Mouse (Mus musculus) G1E (cell line): ENCODE results near the gene Lgals12. TPM values are rescaled to one million over a fixed set of nuclear protein-coding genes. Genes with fewer than 3 reads are reported as not detected.

Source experiments
- ATAC-seq: 2 replicates; pipeline ENCODE4 v1.8.0; 2016; ENCODE audit warnings: mild to moderate bottlenecking; ENCODE audit not compliant: insufficient number of reproducible peaks, poor library complexity, low FRiP score, severe bottlenecking; ENCODE audit errors: extremely low read depth
- DNase-seq: peaks from one replicate; pipeline ENCODE4 v3.0.0; 2012; ENCODE audit warnings: low spot score
- H3K27me3 ChIP-seq: 2 replicates; pipeline ENCODE4 v1.6.1; 2012; ENCODE audit warnings: mild to moderate bottlenecking, low read length, inconsistent platforms; ENCODE audit not compliant: insufficient read depth
- H3K36me3 ChIP-seq: replicated peaks from 2 replicates; pipeline ENCODE3; 2012; ENCODE audit warnings: mild to moderate bottlenecking, inconsistent platforms
- H3K4me1 ChIP-seq: 2 replicates; pipeline ENCODE4 v1.6.1; 2012; ENCODE audit warnings: low read depth, low read length, inconsistent platforms, mixed read lengths; ENCODE audit not compliant: insufficient read depth
- H3K4me3 ChIP-seq: 2 replicates; pipeline ENCODE4 v1.5.1; 2012; ENCODE audit warnings: low read depth, mild to moderate bottlenecking, inconsistent platforms, low read length, moderate library complexity, mixed read lengths
- H3K9me3 ChIP-seq: replicated peaks from 2 replicates; pipeline ENCODE4 v1.6.1; 2012; ENCODE audit warnings: inconsistent platforms
- CTCF ChIP-seq: IDR thresholded peaks from 2 replicates; pipeline ENCODE4 v1.5.1; 2012; ENCODE audit warnings: low read depth, low read length, inconsistent platforms, mixed read lengths
- GATA1 ChIP-seq: IDR thresholded peaks from 2 replicates; pipeline ENCODE4 v1.6.1; 2012; ENCODE audit warnings: borderline replicate concordance, low read length, inconsistent platforms, mixed read lengths
- GATA2 ChIP-seq: IDR thresholded peaks from 2 replicates; pipeline ENCODE4 v1.6.1; 2012; ENCODE audit warnings: low read depth, low read length, inconsistent platforms, borderline replicate concordance
- POLR2AphosphoS5 ChIP-seq: IDR thresholded peaks from 2 replicates; pipeline ENCODE4 v1.6.1; 2012; ENCODE audit warnings: low read depth, low read length, inconsistent platforms; ENCODE audit not compliant: insufficient replicate concordance
- TAL1 ChIP-seq: conservative IDR thresholded peaks from 2 replicates; pipeline ENCODE4 v1.6.1; 2012; ENCODE audit warnings: low read depth, low read length, inconsistent platforms, mixed read lengths
- polyA plus RNA-seq: library from polyadenylated mRNA; stranded (reverse); fragments of >175 nt; gene quantifications from 2 replicates; pipeline ENCODE4 v1.2.3, GENCODE M21; 2012
- total RNA-seq, 2 experiments: library from RNA; stranded (forward) in 1 of 2; stranded (reverse) in 1 of 2; fragments of 200-1000 nt in 1 of 2; fragments of >200 nt in 1 of 2; fragmentation: Nextera tagmentation in 1 of 2; gene quantifications; 2 replicates each; pipeline ENCODE4 v1.2.3; 2014 to 2017

Gene Lgals12
- total RNA-seq (2014; fragmentation: Nextera tagmentation) (not detected in 2 replicates), total RNA-seq (2017) (not detected in 2 replicates), polyA plus RNA-seq (not detected in 2 replicates)

- no peak for DNase-seq
- H3K27me3 ChIP-seq = no peaks in the 10 kb centered on the region; the same call in 1 of the 2 replicates
Observed at GRCm38 (mm10) chr19:7606801-7607689, at the start of gene Lgals12. Lgals12 (minus strand) TSS chr19:7607193.

GRCm38 (mm10) chr19:7648913-7649666 is 42.1 kb upstream of the Lgals12 start:
- Histone ChIP-seq H3K27me3 (peaks cover 2% of the 10 kb centered on the region; the same call in 1 of the 2 replicates), H3K4me1 (no peaks in the 10 kb centered on the region), H3K9me3 (no peaks in the 10 kb centered on the region), H3K36me3 (no peaks in the 10 kb centered on the region), H3K4me3 (no peak overlapping the region)
- TF ChIP-seq GATA2 (no peak), TAL1 (no peak), GATA1 (no peak), CTCF (no peak)
- ATAC-seq (no peak), DNase-seq (no peak)

More at GRCm38 (mm10) chr19:7606801-7607689, at the start of gene Lgals12:
- Histone ChIP-seq H3K4me3 (no peak within 1 kb of the TSS), H3K36me3 (no peaks in the 10 kb centered on the region), H3K9me3 (no peaks in the 10 kb centered on the region), H3K4me1 (no peaks in the 10 kb centered on the region)
- TF ChIP-seq TAL1 (no peak), GATA2 (no peak), GATA1 (no peak), POLR2AphosphoS5 (no peak), CTCF (no peak)
- ATAC-seq = no peak

- Histone ChIP-seq H3K36me3 (no peaks in the 10 kb centered on the region), H3K4me1 (no peaks in the 10 kb centered on the region), H3K27me3 (no peaks in the 10 kb centered on the region; the same call in 1 of the 2 replicates), H3K4me3 (no peak overlapping the region), H3K9me3 (no peaks in the 10 kb centered on the region)
- TF ChIP-seq GATA2 (no peak), GATA1 (no peak), CTCF (no peak), TAL1 (no peak)
- ATAC-seq (no peak), DNase-seq (no peak)
Observed at GRCm38 (mm10) chr19:7633786-7634185, 26.8 kb upstream of the Lgals12 start.

- Histone ChIP-seq H3K27me3 (no peaks in the 10 kb centered on the region; the same call in 1 of the 2 replicates), H3K4me1 (no peaks in the 10 kb centered on the region), H3K36me3 (no peaks in the 10 kb centered on the region), H3K9me3 (no peaks in the 10 kb centered on the region), H3K4me3 (no peak overlapping the region)
- ATAC-seq (no peak), DNase-seq (no peak)
- no peak for TF ChIP-seq GATA2
- TF ChIP-seq TAL1 = no peak
- TF ChIP-seq GATA1 = no peak
- no peak for TF ChIP-seq POLR2AphosphoS5
- no peak for TF ChIP-seq CTCF
Observed at GRCm38 (mm10) chr19:7633021-7633420, 26.0 kb upstream of the Lgals12 start.

GRCm38 (mm10) chr19:7617696-7618095 is 10.7 kb upstream of the Lgals12 start:
- DNase-seq (peak; percentile 42), ATAC-seq (no peak)
- Histone ChIP-seq H3K4me3 (no peak overlapping the region), H3K36me3 (no peaks in the 10 kb centered on the region), H3K4me1 (no peaks in the 10 kb centered on the region), H3K9me3 (no peaks in the 10 kb centered on the region), H3K27me3 (peaks cover 10% of the 10 kb centered on the region; the same call in 1 of the 2 replicates)
- TF ChIP-seq CTCF = peak; percentile 60
- TF ChIP-seq POLR2AphosphoS5 = no peak

- no peak overlapping the region for H3K4me3 ChIP-seq
- H3K36me3 ChIP-seq = no peaks in the 10 kb centered on the region
- no peaks in the 10 kb centered on the region for H3K9me3 ChIP-seq
- DNase-seq = no peak
- peaks cover 14% of the 10 kb centered on the region; the same call in 1 of the 2 replicates for H3K27me3 ChIP-seq
- no peak for TF ChIP-seq CTCF
- H3K4me1 ChIP-seq = no peaks in the 10 kb centered on the region
- no peak for ATAC-seq
Observed at GRCm38 (mm10) chr19:7617085-7617484, 10.1 kb upstream of the Lgals12 start.
